Mouse (Mus musculus): ENCODE measurements at regions not wholly inside any gene's neighbourhood (a gene's known extent, or its start where the extent isn't known, plus 50 kb on each side); places are given as distances from the start of the nearest gene placed in this dataset.
"Not testable (repeated sequence)": the region's sequence is repeated elsewhere in the genome, so short reads cannot be mapped to it uniquely, and the experiment has no call there.

GRCm38 (mm10) chr3:69669541-69669940, 52.2 kb upstream of the Nmd3 start:
- DNase-seq (ENCODE audit: low spot score in 2 of 2) = no peak

GRCm38 (mm10) chr3:69667820-69668219, 54.0 kb upstream of the Nmd3 start:
- DNase-seq (ENCODE audit: low spot score in 2 of 2) = no peak

- no peak for DNase-seq (ENCODE audit: low spot score in 2 of 2)
Measured at GRCm38 (mm10) chr3:69667359-69667758, 54.4 kb upstream of the Nmd3 start.

DNA sequence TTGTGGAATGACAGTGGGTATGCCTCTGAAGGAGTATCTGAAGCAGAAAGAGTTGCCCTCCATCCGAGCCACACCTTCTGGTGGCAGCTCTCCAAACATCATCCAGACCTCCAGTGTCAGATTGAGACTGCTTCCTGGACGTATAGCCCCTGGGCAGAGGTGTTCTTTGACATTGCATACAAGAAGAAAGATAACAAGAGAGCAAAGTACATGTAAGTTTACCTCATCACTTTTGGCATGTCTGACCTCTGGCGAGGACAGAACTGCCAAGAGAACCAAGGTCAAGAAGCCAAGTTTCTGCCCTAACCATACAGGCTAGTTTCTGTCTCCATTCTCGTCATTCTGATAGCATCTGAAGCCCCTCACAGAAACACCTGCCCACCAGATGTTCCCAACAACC, 57.5 kb upstream of the Nmd3 start:
- no peak for DNase-seq (ENCODE audit: low spot score in 2 of 2)

DNA sequence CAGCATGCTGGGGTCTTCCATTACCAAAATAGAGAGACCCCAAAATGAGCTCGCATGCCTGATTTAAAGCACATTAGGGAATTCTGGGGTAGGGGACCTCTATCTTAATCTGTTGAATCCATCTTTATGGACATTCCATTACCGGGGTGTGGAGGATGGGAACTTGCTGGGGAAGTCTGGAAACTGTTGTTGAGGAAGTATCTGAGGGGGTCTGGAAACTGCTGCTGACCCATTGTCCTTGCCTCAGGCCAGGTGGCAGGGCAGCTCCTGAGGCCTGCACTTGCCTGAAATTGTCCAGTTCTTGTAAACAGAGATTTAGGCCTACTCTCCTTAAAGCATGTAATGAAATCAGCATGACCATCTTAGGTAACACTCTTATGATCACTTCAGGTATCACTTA, 59.4 kb upstream of the B3galnt1 start:
- DNase-seq (ENCODE audit: low spot score in 2 of 2) = no peak

DNA sequence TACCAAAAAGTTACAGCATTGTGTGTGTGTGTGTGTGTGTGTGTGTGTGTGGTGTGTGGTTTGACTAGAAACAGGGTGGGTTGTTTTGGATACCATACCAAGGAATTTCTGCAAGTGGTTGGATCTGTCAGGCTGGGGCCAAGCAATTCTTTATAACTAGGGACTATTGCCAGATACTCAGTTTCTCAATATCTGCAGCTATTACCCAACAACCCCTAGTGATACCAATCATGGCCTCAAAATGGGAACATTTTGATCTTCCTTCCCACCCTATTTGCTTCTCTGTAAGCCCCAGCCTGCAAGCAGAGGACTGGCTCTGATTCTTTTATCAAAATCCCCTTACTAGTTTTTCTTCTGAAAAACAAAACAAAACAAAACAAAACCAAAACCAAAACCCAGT, 58.8 kb upstream of the B3galnt1 start:
- no peak for DNase-seq (ENCODE audit: low spot score in 2 of 2)

DNA sequence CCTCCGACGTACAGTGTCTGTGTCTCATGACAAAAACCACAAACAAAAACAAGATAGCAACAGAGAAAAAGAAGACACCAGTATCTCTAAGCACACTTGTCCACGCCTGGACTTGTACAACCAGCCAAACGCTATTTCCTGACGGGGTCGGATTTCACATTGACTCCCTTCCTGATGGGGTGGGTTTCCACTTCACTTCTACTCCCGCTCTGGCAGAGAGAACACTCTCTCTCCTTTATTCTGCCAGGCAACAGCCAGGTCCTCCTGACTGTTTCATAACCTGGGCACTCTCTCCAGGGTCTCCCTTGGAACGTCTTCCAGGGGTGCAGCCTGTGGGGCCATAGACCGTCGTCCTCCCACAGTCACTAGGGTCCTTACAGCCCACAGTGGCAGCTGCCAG, 56.9 kb upstream of the B3galnt1 start:
- not testable (repeated sequence) for DNase-seq (ENCODE audit: low spot score in 2 of 2)

DNA sequence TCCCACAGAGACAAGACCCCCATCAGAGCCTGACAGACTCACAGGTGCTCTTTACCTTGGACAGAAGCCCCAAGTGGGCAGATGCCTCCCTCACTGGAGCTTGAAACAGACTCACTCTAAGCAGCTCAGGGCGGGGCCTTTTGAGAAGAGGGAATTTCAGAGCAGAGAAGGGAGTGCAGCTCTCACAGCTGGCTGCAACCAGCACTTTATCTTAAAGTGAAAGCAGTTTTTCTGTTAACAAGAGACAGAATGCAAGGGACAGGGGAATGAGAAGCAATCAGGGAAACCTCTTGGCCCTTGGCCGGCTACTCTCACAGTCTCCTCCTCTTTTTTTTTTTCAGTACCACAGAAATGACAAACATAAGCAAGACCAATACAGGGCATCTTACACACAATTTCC, 56.2 kb upstream of the B3galnt1 start:
- DNase-seq (ENCODE audit: low spot score in 2 of 2) = peak in 1 of 2 experiments; percentile 24

DNA sequence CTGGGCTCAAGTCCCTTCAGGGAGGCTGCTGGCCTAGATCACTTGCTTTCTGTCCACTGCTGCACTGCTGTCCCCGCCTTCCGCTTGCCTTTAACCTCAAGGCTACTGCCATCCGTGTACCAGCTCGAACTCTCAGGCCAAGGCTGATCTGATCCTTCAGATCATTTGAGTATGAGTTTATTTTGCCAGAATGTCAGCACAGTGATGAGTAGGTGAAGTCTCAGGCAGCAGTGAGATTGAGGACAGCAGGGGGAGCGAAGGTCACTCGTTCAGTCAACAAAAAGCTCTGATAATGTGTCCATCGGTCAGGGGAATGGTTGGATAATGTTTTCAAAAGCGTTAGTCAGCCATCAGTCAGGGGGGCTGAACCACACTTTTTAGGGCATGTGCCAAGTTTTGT, 54.6 kb upstream of the B3galnt1 start:
- not testable (repeated sequence) for DNase-seq (ENCODE audit: low spot score in 2 of 2)

DNA sequence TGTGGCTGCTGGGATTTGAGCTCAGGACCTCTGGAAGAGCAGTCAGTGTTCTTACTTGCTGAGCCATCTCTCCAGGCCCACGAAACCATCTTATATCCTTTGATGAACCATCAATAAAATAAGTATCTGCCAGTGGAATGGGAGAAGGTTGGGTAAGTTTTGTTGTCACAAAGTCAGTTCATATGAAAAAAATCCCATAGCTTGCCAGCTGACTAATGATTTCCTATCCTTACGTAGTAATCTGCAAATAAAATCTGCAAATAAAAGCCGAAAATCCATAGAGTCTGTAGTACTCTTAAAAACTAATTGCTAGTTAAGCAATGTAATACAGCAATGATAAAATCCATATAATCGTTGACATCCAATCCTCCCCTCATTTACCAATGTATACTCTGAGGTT, 50.8 kb upstream of the B3galnt1 start:
- no peak for DNase-seq (ENCODE audit: low spot score in 2 of 2)
